Mouse (Mus musculus) heart, postnatal 0 days (tissue): ENCODE results near the gene Fxyd1.

Source experiments
- CTCF ChIP-seq: IDR thresholded peaks from 2 replicates; pipeline ENCODE4 v1.5.1; 2016; ENCODE audit warnings: antibody characterized with exemption, control low read depth, low read depth
- EP300 ChIP-seq: IDR thresholded peaks from 2 replicates; pipeline ENCODE4 v1.6.1; 2016; ENCODE audit warnings: antibody characterized with exemption, low read depth

DNA sequence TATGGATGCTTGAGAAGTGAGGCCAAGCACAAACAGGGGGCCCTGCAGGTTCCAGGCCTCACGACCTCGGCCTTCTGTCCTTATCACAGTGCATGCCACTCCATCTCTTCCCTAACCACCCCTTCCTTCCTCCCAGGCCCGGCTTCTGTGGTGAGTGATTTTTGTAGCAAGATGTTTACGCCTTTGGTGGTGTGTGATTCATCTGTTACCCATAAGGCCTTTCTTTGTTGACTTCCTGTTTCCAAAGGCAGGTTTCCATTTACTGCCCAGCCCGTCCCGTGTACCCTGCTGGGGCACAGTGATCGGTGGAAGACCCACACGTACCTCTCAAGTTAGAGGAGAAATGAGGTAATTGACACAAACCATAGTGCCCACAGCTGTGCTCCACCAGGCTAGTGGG, 54.3 kb downstream of the Fxyd1 start:
- TF ChIP-seq CTCF (no peak), EP300 (0 out of 2 replicates have a peak, but pooled peaks have one; percentile 42)
